8 mouse cellular contexts compared by ENCODE assay signal in the genomic region with DNA sequence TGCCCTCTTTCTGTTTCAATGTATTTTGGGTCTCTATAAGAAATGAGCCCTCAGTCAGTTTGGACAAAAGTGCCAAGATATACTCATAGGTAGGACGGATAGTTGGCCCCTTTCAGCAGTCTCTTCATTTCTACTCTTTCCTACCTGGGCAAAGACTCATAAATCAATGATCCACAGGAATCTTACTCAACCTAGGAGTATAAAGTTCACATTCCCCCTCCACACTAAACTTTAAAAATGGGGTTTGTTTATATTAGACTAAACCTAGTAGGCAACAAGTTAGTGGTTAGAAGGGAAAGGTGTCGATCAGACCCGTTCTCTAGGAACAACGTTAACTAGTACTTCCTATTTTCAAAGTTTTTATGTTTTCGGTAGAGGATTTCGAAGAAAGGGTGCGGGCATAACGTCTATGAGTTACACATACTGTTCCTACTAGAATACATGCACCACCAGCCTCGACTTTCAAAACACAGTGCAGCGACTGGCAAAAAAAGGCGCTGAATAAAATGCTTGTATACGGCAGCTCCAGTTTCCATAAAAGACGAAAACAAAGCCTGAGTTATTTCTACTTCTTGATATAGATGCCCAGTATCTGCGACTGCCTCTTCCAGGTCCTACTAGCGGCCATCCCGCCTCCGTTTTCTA. TPM values are rescaled to one million over a fixed set of nuclear protein-coding genes. Genes with fewer than 3 reads are reported as not detected.
A peak's percentile ranks its signal among the peaks of the same experiment; 100 is the strongest.
DNase-seq lines count a peak whose midpoint lies in the region; ATAC-seq and TF ChIP-seq lines count a peak whose summit lies in the region.

No protein-coding gene starts in this region.

- H3K27me3 ChIP-seq in heart, embryonic 10.5 days (ENCODE audit: insufficient read depth, poor library complexity, severe bottlenecking) = no peaks in the 10 kb centered on the region
- H3K27me3 ChIP-seq in C2C12 (ENCODE audit: control insufficient read depth, insufficient read depth, insufficient read length) = no peaks in the 10 kb centered on the region
- no peaks in the 10 kb centered on the region for H3K27me3 ChIP-seq in forebrain, embryonic 13.5 days
- H3K27me3 ChIP-seq in liver, embryonic 14.5 days (ENCODE audit: control insufficient read depth, insufficient read depth, low read length) = no peaks in the 10 kb centered on the region

- peaks cover 50% of the 10 kb centered on the region for H3K79me3 ChIP-seq in C2C12 (ENCODE audit: low read depth)

- peaks cover 56% of the 10 kb centered on the region for H3K79me2 ChIP-seq in C2C12 (ENCODE audit: control insufficient read depth, insufficient read depth)

- peak overlapping the region; percentile 94 for H3K27ac ChIP-seq in heart, embryonic 10.5 days
- H3K27ac ChIP-seq in forebrain, embryonic 13.5 days = peak overlapping the region; percentile 95
- H3K27ac ChIP-seq in liver, embryonic 14.5 days = peak overlapping the region; percentile 79

- H3K9ac ChIP-seq in forebrain, embryonic 13.5 days = peak overlapping the region; percentile 94
- peak overlapping the region; percentile 90 for H3K9ac ChIP-seq in liver, embryonic 14.5 days (replicated peaks)

- no peak for DNase-seq in heart, embryonic 10.5 days (ENCODE audit: low spot score)
- DNase-seq in heart, postnatal 4 days = no peak
- DNase-seq in liver, embryonic 14.5 days (ENCODE audit: low read depth in 3 of 3, low spot score in 3 of 3) = no peak
- no peak for DNase-seq in frontal cortex, postnatal 25 days (ENCODE audit: low spot score in 2 of 2)
- DNase-seq in cerebellum, adult 18-20 months = no peak
- DNase-seq in urinary bladder, postnatal 25 days (ENCODE audit: low spot score) = no peak

- H3K4me2 ChIP-seq in forebrain, embryonic 13.5 days = peak overlapping the region; percentile 89
- peak overlapping the region; percentile 79 for H3K4me2 ChIP-seq in liver, embryonic 14.5 days (ENCODE audit: low read depth)

- peak overlapping the region; percentile 59 for H3ac ChIP-seq in C2C12 (ENCODE audit: control insufficient read depth, insufficient read length, low read depth)

- no peak for ATAC-seq in forebrain, embryonic 13.5 days
- ATAC-seq in liver, embryonic 14.5 days (ENCODE audit: insufficient read depth) = no peak

- H3K9me3 ChIP-seq in heart, embryonic 10.5 days = no peaks in the 10 kb centered on the region
- no peaks in the 10 kb centered on the region for H3K9me3 ChIP-seq in forebrain, embryonic 13.5 days (replicated peaks)
- no peaks in the 10 kb centered on the region for H3K9me3 ChIP-seq in liver, embryonic 14.5 days (ENCODE audit: control insufficient read depth, low read length)

- TF ChIP-seq CTCF in C2C12 (IDR thresholded peaks at IDR 0.05; ENCODE audit: control insufficient read depth, insufficient read depth, insufficient read length) = no peak
- no peak for TF ChIP-seq CTCF in liver, embryonic 14.5 days (IDR thresholded peaks at IDR 0.05; ENCODE audit: low read depth)

- no peak for TF ChIP-seq EP300 in liver, embryonic 14.5 days (IDR thresholded peaks at IDR 0.05; ENCODE audit: low read depth)

- peaks cover 24% of the 10 kb centered on the region for H3K4me1 ChIP-seq in heart, embryonic 10.5 days
- peaks cover 45% of the 10 kb centered on the region for H3K4me1 ChIP-seq in forebrain, embryonic 13.5 days
- peaks cover 12 to 19% of the 10 kb centered on the region in 2 experiments for H3K4me1 ChIP-seq in liver, embryonic 14.5 days (replicated peaks; ENCODE audit: control insufficient read depth in 2 of 2, insufficient read depth in 2 of 2, low read length in 1 of 2)

- H3K36me3 ChIP-seq in heart, embryonic 10.5 days = peaks cover 4% of the 10 kb centered on the region; the same call in 1 of the 2 replicates
- peaks cover 15% of the 10 kb centered on the region for H3K36me3 ChIP-seq in C2C12 (ENCODE audit: control insufficient read depth, insufficient read depth)
- H3K36me3 ChIP-seq in forebrain, embryonic 13.5 days (ENCODE audit: poor library complexity, severe bottlenecking) = peaks cover 12% of the 10 kb centered on the region; the same call in 1 of the 2 replicates
- H3K36me3 ChIP-seq in liver, embryonic 14.5 days (replicated peaks; ENCODE audit: control insufficient read depth, insufficient read depth, low read depth) = no peaks in the 10 kb centered on the region

- 2% methylated on average over 17 of the region's 17 CpGs for WGBS in heart, embryonic 10.5 days
- WGBS in forebrain, embryonic 13.5 days = 2% methylated on average over 17 of the region's 17 CpGs
- WGBS in liver, embryonic 14.5 days (ENCODE audit: insufficient replicate concordance) = under 1% methylated on average over 17 of the region's 17 CpGs

- peak overlapping the region; percentile 87 for H3K4me3 ChIP-seq in heart, embryonic 10.5 days
- H3K4me3 ChIP-seq in C2C12 (ENCODE audit: insufficient read depth, poor library complexity, severe bottlenecking) = peak overlapping the region; percentile 93
- H3K4me3 ChIP-seq in forebrain, embryonic 13.5 days = peak overlapping the region; percentile 81
- H3K4me3 ChIP-seq in liver, embryonic 14.5 days (ENCODE audit: insufficient read depth in 1 of 2, low read depth in 2 of 2, low read length in 2 of 2) = peak overlapping the region; percentile 63 to 94

TF ChIP-seq in C2C12, 6 proteins besides CTCF, POLR2A, EP300 and RAD21:
- TF ChIP-seq FOSL1 (IDR thresholded peaks at IDR 0.05; ENCODE audit: insufficient read depth, low read length, poor library complexity, severe bottlenecking) = no peak

RNA-seq across cellular contexts. Expression of gene Pdia4, which starts 0.8 kb away (rescaled TPM):
- 232 and 268 TPM in 2 replicates for polyA plus RNA-seq in heart, embryonic 10.5 days (2016; fragmentation: Nextera tagmentation; extraction: Ambion mirVana)
- total RNA-seq in heart, postnatal 4 days (2021) = 10 to 100 TPM; 65.1 to 69.8 TPM
- polyA plus RNA-seq in C2C12 (2012; fragmentation: generic; extraction: Trizol) = 78.9 TPM
- 167 and 173 TPM in 2 replicates for polyA plus RNA-seq in forebrain, embryonic 13.5 days (2015; fragmentation: Nextera tagmentation; extraction: Ambion mirVana)
- 27.5 and 42.4 TPM in 2 replicates for polyA plus RNA-seq in liver, embryonic 14.5 days (2012; rRNA removed)
- 86.1 and 90.4 TPM in 2 replicates for polyA plus RNA-seq in liver, embryonic 14.5 days (2014; fragmentation: Nextera tagmentation; extraction: Ambion mirVana)

RNA-seq across cellular contexts. Expression of gene Zfp786, which starts 18.3 kb away (rescaled TPM):
- 1.2 and 3.5 TPM in 2 replicates for polyA plus RNA-seq in heart, embryonic 10.5 days (2016; fragmentation: Nextera tagmentation; extraction: Ambion mirVana)
- total RNA-seq in heart, postnatal 4 days (2021) = 1 to 10 TPM; 1.1 to 1.7 TPM
- polyA plus RNA-seq in C2C12 (2012; fragmentation: generic; extraction: Trizol) = 0.39 TPM
- polyA plus RNA-seq in forebrain, embryonic 13.5 days (2015; fragmentation: Nextera tagmentation; extraction: Ambion mirVana) = 13.5 and 13.9 TPM in 2 replicates
- polyA plus RNA-seq in liver, embryonic 14.5 days (2012; rRNA removed) = 0.17 and 0.19 TPM in 2 replicates
- polyA plus RNA-seq in liver, embryonic 14.5 days (2014; fragmentation: Nextera tagmentation; extraction: Ambion mirVana) = 0.24 and 0.39 TPM in 2 replicates

RNA-seq across cellular contexts. Expression of gene Zfp398, which starts 23.1 kb away (rescaled TPM):
- polyA plus RNA-seq in heart, embryonic 10.5 days (2016; fragmentation: Nextera tagmentation; extraction: Ambion mirVana) = 4.7 and 5.4 TPM in 2 replicates
- 1 to 10 TPM; 7.4 to 7.7 TPM for total RNA-seq in heart, postnatal 4 days (2021)
- 1.7 TPM for polyA plus RNA-seq in C2C12 (2012; fragmentation: generic; extraction: Trizol)
- polyA plus RNA-seq in forebrain, embryonic 13.5 days (2015; fragmentation: Nextera tagmentation; extraction: Ambion mirVana) = 13.1 and 14.7 TPM in 2 replicates
- 1.4 and 1.7 TPM in 2 replicates for polyA plus RNA-seq in liver, embryonic 14.5 days (2012; rRNA removed)
- polyA plus RNA-seq in liver, embryonic 14.5 days (2014; fragmentation: Nextera tagmentation; extraction: Ambion mirVana) = 1.2 and 1.4 TPM in 2 replicates
